Mouse (Mus musculus): Measurements from ENCODE around the gene Wdr47.
"Not testable (repeated sequence)": the region's sequence is repeated elsewhere in the genome, so short reads cannot be mapped to it uniquely, and the experiment has no call there.

The Wdr47 gene

GRCm38 (mm10) chr3:108640998-108641397 lies 49.9 kb downstream of the Wdr47 start:
- DNase-seq: no peak

- no peak for DNase-seq
Observed at GRCm38 (mm10) chr3:108644856-108645255, 53.8 kb downstream of the Wdr47 start.

- no peak for DNase-seq
Observed at GRCm38 (mm10) chr3:108646036-108646435, 55.0 kb downstream of the Wdr47 start.

GRCm38 (mm10) chr3:108647681-108648080 lies 56.6 kb downstream of the Wdr47 start:
- not testable (repeated sequence) for DNase-seq

- DNase-seq: no peak
Observed at GRCm38 (mm10) chr3:108652866-108653642, 62.0 kb downstream of the Wdr47 start.

- DNase-seq: peak; percentile 97
Observed at GRCm38 (mm10) chr3:108653710-108654379, 62.8 kb downstream of the Wdr47 start, which contains the start of gene Clcc1. TSS of gene Clcc1 (plus strand) at chr3:108653913.

GRCm38 (mm10) chr3:108654566-108654965 lies 63.5 kb downstream of the Wdr47 start:
- no peak for DNase-seq

GRCm38 (mm10) chr3:108655486-108655885 lies 64.4 kb downstream of the Wdr47 start:
- no peak for DNase-seq

GRCm38 (mm10) chr3:108658612-108659011 lies 67.5 kb downstream of the Wdr47 start:
- DNase-seq: no peak

- no peak for DNase-seq
Observed at GRCm38 (mm10) chr3:108660941-108661340, 69.9 kb downstream of the Wdr47 start.

GRCm38 (mm10) chr3:108676616-108677015 lies 85.5 kb downstream of the Wdr47 start:
- DNase-seq: no peak

- no peak for DNase-seq
Observed at GRCm38 (mm10) chr3:108681004-108681403, 89.9 kb downstream of the Wdr47 start.

- not testable (repeated sequence) for DNase-seq
Observed at GRCm38 (mm10) chr3:108683597-108683996, 92.5 kb downstream of the Wdr47 start.

GRCm38 (mm10) chr3:108685701-108686100 lies 94.6 kb downstream of the Wdr47 start:
- DNase-seq: no peak

GRCm38 (mm10) chr3:108689015-108689441 lies 97.9 kb downstream of the Wdr47 start:
- peak; percentile 7 for DNase-seq

- no peak for DNase-seq
Observed at GRCm38 (mm10) chr3:108689446-108689845, 98.4 kb downstream of the Wdr47 start.

- peak; percentile 32 for DNase-seq
Observed at GRCm38 (mm10) chr3:108689979-108690378, 98.9 kb downstream of the Wdr47 start.

GRCm38 (mm10) chr3:108694321-108694720 lies 103.2 kb downstream of the Wdr47 start:
- DNase-seq: peak; percentile 14
